Mouse (Mus musculus): ENCODE results near the gene Ccnk. TPM values are rescaled to one million over a fixed set of nuclear protein-coding genes. Genes with fewer than 3 reads are reported as not detected.

The Ccnk gene
- polyA plus RNA-seq, 1 experiment from 2014 or later = 5.3 TPM

GRCm38 (mm10) chr12:108216611-108217370 is 37.4 kb downstream of the Ccnk start:
- no peaks in the 10 kb centered on the region for H3K36me3 ChIP-seq (ENCODE audit: poor library complexity, severe bottlenecking)
- H3K4me3 ChIP-seq = no peak overlapping the region
- WGBS = 55% methylated on average over 11 of the region's 11 CpGs
- ATAC-seq = no peak
- peak overlapping the region; percentile 66 for H3K27ac ChIP-seq
- peaks cover 13% of the 10 kb centered on the region; the same call in 1 of the 2 replicates for H3K27me3 ChIP-seq
- H3K9me3 ChIP-seq (replicated peaks) = no peaks in the 10 kb centered on the region
- H3K4me2 ChIP-seq = no peak overlapping the region; the same call in 1 of the 2 replicates
- H3K9ac ChIP-seq = peak overlapping the region; percentile 37
- peaks cover 90% of the 10 kb centered on the region for H3K4me1 ChIP-seq

DNA sequence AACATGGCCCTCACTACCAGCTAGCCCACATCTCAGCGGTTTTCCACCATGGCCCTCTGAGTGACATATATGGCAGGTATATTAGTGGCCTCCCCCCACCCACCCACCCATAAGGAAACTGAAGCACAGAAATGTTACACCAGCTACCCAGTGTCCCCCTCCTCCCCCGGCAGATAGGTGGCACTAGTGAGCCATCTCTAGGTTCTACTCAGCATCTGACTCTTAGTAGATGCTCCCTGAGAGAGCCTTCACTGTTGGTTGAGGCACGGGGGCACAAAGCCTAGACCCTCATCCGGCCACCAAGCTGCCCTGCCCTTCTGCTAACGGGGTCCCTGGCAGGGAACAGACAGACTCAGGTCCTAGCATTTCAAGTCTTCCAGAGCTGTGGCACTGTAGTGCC is 38.2 kb downstream of the Ccnk start:
- no peak overlapping the region for H3K4me2 ChIP-seq
- H3K9ac ChIP-seq = no peak overlapping the region
- peaks cover 87% of the 10 kb centered on the region for H3K4me1 ChIP-seq
- H3K36me3 ChIP-seq (ENCODE audit: poor library complexity, severe bottlenecking) = no peaks in the 10 kb centered on the region
- no peaks in the 10 kb centered on the region for H3K9me3 ChIP-seq (replicated peaks)
- peaks cover 13% of the 10 kb centered on the region; the same call in 1 of the 2 replicates for H3K27me3 ChIP-seq
- no peak for ATAC-seq
- 63% methylated on average over 5 of the region's 5 CpGs for WGBS
- H3K4me3 ChIP-seq = no peak overlapping the region
- peak overlapping the region; percentile 66; the same call in 1 of the 2 replicates for H3K27ac ChIP-seq

DNA sequence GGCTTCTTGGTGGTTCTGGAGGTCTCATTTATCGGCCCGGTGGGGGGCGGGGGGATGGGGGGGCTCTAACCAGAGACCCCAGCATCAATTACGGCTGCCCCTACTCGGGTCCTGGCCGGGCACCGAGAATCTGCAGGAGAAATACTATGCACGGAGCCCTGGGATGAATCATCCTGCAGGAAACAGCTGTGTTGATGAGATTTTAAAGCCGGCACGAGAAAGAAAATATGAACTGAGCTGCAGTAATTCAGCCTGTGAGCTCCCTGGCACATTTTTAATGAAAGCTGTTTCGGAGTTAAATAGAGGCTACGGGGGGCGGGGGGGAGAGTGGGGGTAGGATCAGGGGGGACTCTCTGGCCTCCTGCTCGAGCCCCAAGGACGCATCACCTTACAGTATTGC is 39.8 kb downstream of the Ccnk start:
- Histone ChIP-seq H3K4me1 (peaks cover 85% of the 10 kb centered on the region), H3K4me2 (no peak overlapping the region), H3K4me3 (no peak overlapping the region), H3K9me3 (replicated peaks) (no peaks in the 10 kb centered on the region), H3K27me3 (peaks cover 13% of the 10 kb centered on the region; the same call in 1 of the 2 replicates), H3K36me3 (ENCODE audit: poor library complexity, severe bottlenecking) (no peaks in the 10 kb centered on the region), H3K9ac (no peak overlapping the region; the same call in 1 of the 2 replicates), H3K27ac (peak overlapping the region; percentile 75)
- 41% methylated on average over 15 of the region's 15 CpGs for WGBS
- no peak for ATAC-seq

DNA sequence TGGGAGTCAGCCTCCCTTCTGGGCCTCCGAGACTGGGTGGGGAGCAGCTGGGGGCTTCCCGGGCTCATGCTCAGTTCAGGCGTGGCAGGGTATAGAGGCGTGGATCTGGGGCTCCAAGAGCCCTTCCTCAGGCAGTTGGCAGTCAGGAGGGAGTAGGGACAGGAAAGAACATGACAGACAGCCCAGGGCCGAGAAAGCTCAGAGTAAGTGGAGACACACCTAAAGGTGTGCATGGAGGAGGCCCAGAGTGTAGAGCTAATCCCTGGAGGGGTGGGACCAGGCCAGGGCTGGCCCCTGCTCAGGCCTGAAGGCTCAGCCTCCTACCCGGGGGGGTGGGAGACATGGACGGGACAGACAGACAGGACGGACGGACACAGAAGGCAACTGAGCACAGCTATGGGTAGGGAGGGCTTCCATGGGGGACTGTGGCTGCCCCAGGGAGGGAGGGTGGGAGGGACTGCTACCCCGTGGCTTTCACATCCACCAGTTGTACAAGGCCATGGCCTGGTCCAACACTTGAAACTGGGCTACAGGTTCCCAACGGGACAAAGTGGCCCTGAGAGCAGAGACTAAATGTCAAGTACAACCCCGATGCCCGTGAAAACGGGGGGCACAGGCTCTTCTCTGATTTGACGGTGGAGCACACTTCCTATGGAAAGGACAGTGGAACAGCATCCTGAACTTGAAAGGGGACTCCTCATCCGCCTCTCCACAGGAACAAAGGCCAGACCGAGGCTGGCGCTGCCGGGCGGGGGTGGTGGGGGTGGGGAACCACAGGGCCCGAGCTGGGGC is 40.6 kb downstream of the Ccnk start:
- peak overlapping the region; percentile 34; the same call in 1 of the 2 replicates for H3K9ac ChIP-seq
- H3K4me3 ChIP-seq = no peak overlapping the region
- H3K4me2 ChIP-seq = no peak overlapping the region
- H3K4me1 ChIP-seq = peaks cover 85% of the 10 kb centered on the region
- 62% methylated on average over 19 of the region's 21 CpGs for WGBS
- no peak for ATAC-seq
- no peaks in the 10 kb centered on the region for H3K9me3 ChIP-seq (replicated peaks)
- H3K27me3 ChIP-seq = peaks cover 8% of the 10 kb centered on the region; the same call in 1 of the 2 replicates
- no peaks in the 10 kb centered on the region for H3K36me3 ChIP-seq (ENCODE audit: poor library complexity, severe bottlenecking)
- peak overlapping the region; percentile 75 for H3K27ac ChIP-seq

GRCm38 (mm10) chr12:108220621-108221020 is 41.2 kb downstream of the Ccnk start:
- Histone ChIP-seq H3K9me3 (replicated peaks) (no peaks in the 10 kb centered on the region), H3K9ac (peak overlapping the region; percentile 30; the same call in 1 of the 2 replicates), H3K4me2 (no peak overlapping the region), H3K27me3 (0 out of 2 replicates have a peak, but pooled peaks cover 4% of the 10 kb centered on the region), H3K36me3 (ENCODE audit: poor library complexity, severe bottlenecking) (no peaks in the 10 kb centered on the region), H3K4me1 (peaks cover 87% of the 10 kb centered on the region), H3K4me3 (no peak overlapping the region), H3K27ac (peak overlapping the region; percentile 54)
- WGBS = 61% methylated on average over 12 of the region's 12 CpGs
- peak; percentile 48 for ATAC-seq

DNA sequence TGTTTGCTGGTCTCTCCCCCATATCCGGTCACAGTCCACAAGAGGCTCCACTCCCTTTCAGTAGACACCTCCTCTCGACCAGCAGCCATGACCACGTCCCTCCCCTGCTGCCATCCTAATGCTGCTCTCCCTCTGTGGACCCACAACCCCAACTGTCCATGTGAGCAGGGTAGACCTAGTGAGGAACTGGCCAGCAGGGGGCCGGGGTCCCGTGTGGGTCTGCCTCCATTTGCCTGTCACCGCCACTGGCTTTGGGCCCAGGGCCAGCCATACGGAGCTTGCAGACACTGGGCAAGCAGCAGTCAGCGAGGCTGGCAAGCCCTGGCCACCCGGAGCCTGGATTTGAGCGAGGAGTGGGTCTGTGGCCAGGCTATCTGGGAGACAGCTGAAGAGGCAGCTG is 41.8 kb downstream of the Ccnk start:
- peak overlapping the region; percentile 54; the same call in 1 of the 2 replicates for H3K27ac ChIP-seq
- peak overlapping the region; percentile 30; the same call in 1 of the 2 replicates for H3K9ac ChIP-seq
- 52% methylated on average over 10 of the region's 10 CpGs for WGBS

DNA sequence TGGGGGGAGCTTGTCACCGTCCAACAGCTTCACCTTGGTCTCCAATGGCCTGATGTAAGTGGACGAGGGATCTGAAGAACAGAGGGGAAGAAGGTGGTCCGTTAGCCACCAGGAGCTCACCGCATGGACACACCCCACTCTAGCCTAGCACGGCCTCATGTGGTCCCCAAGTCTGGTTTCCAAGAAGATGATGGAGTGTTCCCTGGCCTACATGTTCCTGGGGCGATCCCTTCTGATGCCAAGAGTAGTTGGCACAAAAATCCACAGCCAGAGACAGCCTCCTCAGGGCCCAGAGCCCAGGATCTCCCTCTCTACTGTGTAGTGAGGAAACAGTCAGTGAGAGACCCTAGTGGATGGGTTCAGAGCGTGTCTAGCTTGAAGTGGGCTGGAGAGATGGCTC is 42.3 kb downstream of the Ccnk start:
- Histone ChIP-seq H3K4me1 (peaks cover 91% of the 10 kb centered on the region), H3K4me2 (no peak overlapping the region), H3K4me3 (no peak overlapping the region), H3K36me3 (ENCODE audit: poor library complexity, severe bottlenecking) (no peaks in the 10 kb centered on the region), H3K9ac (no peak overlapping the region), H3K27ac (peak overlapping the region; percentile 54; the same call in 1 of the 2 replicates), H3K27me3 (no peaks in the 10 kb centered on the region), H3K9me3 (replicated peaks) (no peaks in the 10 kb centered on the region)
- WGBS = 93% methylated on average over 7 of the region's 7 CpGs
- no peak for ATAC-seq

More for the DNA sequence above, 41.8 kb downstream of the Ccnk start:
- H3K9me3 ChIP-seq (replicated peaks) = no peaks in the 10 kb centered on the region
- no peaks in the 10 kb centered on the region for H3K36me3 ChIP-seq (ENCODE audit: poor library complexity, severe bottlenecking)
- H3K27me3 ChIP-seq = 0 out of 2 replicates have a peak, but pooled peaks cover 3% of the 10 kb centered on the region
- peaks cover 91% of the 10 kb centered on the region for H3K4me1 ChIP-seq
- ATAC-seq = peak; percentile 31; the same call in 1 of the 2 replicates
- H3K4me2 ChIP-seq = no peak overlapping the region
- no peak overlapping the region for H3K4me3 ChIP-seq

DNA sequence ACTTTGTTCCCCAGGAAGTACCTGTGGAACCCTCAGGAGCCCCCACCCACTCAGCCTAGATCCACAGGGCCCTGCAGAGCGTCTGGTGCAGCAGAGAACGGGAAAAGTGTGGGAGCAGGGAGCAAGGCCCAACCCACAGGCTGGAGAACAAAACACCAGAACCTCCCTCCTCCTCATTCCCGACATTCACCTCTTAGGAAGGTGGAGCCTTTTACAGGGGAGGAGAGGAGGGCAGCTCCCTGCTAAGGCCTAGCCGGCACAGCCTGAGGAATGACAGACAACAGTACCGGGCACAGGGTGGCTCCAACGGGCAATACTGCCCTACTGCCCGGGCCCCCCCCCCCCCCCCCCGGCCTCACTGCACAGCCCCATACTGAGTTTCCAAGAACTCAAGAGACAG is 44.0 kb downstream of the Ccnk start:
- H3K9ac ChIP-seq = no peak overlapping the region
- 26% methylated on average over 7 of the region's 8 CpGs for WGBS
- peaks cover 89% of the 10 kb centered on the region for H3K4me1 ChIP-seq

DNA sequence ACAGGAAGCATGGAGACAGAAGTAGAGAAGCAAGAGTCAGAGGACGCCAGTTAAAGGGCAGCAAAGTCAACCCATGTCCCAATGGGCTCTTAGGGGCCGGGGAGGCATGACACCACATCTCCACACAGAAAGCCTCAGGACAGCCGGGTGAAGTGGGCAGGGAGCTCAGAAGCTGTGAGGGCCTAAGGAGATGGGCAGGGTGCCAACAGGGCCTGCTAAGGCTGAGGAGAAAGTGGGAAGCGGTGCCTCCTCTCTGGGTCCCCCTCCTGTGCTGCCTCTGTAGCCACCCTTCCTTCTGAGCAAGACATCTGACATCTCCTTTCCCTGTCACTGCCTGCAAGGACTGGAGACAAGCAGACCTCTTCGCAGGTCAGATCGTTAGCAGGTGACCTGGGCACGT is 46.4 kb downstream of the Ccnk start:
- Histone ChIP-seq H3K9ac (no peak overlapping the region), H3K36me3 (ENCODE audit: poor library complexity, severe bottlenecking) (0 out of 2 replicates have a peak, but pooled peaks cover 3% of the 10 kb centered on the region), H3K27me3 (no peaks in the 10 kb centered on the region), H3K27ac (no peak overlapping the region), H3K4me1 (peaks cover 66% of the 10 kb centered on the region), H3K4me3 (no peak overlapping the region), H3K4me2 (no peak overlapping the region), H3K9me3 (replicated peaks) (no peaks in the 10 kb centered on the region)
- 49% methylated on average over 7 of the region's 7 CpGs for WGBS
- ATAC-seq = no peak

More for the DNA sequence above, 44.0 kb downstream of the Ccnk start:
- ATAC-seq = no peak
- Histone ChIP-seq H3K36me3 (ENCODE audit: poor library complexity, severe bottlenecking) (0 out of 2 replicates have a peak, but pooled peaks cover 3% of the 10 kb centered on the region), H3K27ac (no peak overlapping the region), H3K4me3 (no peak overlapping the region), H3K9me3 (replicated peaks) (no peaks in the 10 kb centered on the region), H3K4me2 (no peak overlapping the region), H3K27me3 (no peaks in the 10 kb centered on the region)

DNA sequence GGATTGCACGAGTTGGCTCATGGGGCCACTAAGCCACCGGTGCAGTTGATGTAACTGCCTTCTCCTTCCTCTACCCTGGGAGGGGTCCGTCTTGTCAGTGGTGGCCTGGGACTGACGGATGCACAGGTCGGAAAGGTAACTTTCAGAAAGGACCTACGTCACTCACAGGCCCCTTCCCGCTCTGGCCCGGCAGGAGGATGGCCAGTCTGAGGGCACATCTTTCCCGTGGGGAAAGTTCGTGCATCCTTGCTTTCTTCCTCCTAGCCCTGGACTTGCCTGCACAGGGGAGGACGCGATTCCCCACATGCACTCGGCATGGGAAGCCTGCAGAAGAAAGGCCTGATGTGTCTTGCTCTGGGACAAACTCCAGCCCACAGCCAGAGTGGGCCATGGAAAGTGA is 46.8 kb downstream of the Ccnk start:
- Histone ChIP-seq H3K4me2 (no peak overlapping the region), H3K4me1 (peaks cover 66% of the 10 kb centered on the region), H3K27ac (no peak overlapping the region), H3K9me3 (replicated peaks) (no peaks in the 10 kb centered on the region), H3K9ac (no peak overlapping the region), H3K4me3 (no peak overlapping the region), H3K36me3 (ENCODE audit: poor library complexity, severe bottlenecking) (0 out of 2 replicates have a peak, but pooled peaks cover 3% of the 10 kb centered on the region), H3K27me3 (no peaks in the 10 kb centered on the region)
- no peak for ATAC-seq
- 75% methylated on average over 13 of the region's 13 CpGs for WGBS

DNA sequence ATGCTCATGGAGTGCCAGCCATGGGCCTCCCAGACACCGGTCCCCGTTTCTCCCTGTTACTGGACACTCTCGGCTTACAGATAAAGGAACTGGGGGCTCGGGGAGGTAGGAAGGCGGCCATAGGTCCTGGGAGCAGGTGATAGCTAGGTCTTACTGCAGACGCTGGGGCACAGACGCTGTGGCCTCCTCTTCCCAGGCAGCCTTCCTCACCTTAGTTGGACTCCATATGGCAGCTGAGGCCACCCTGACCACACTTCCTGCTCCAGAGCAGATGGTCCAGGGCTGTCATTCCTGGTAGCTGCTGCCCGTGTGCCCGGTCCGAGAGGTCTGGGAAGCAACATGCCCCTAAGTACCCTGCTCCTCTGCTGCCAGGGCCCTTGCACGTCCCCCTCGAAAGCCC is 47.6 kb downstream of the Ccnk start:
- Histone ChIP-seq H3K4me2 (no peak overlapping the region), H3K27me3 (no peaks in the 10 kb centered on the region), H3K4me3 (no peak overlapping the region), H3K9me3 (replicated peaks) (no peaks in the 10 kb centered on the region), H3K27ac (no peak overlapping the region), H3K36me3 (ENCODE audit: poor library complexity, severe bottlenecking) (0 out of 2 replicates have a peak, but pooled peaks cover 3% of the 10 kb centered on the region), H3K4me1 (peaks cover 66% of the 10 kb centered on the region), H3K9ac (no peak overlapping the region)
- ATAC-seq = no peak
- WGBS = 91% methylated on average over 12 of the region's 12 CpGs

DNA sequence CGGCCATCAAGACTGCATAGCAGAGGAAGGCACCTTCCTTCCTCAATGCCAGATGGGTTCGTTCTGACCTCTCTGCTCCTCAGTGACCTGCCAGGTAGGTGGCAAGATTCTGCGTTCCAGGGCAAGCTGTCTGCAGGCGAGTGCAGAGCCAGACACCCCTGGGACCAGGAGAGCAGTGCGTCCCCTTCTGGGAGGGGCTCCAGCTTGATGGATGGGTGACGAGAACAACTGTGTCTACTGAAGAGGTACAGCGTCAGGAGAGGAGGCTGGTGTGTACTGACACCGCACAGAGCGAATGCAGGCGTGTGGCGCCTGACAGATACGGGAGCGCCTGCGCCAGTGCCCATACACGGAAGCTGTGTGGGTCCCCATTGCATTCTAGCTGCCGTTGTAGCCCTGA is 48.1 kb downstream of the Ccnk start:
- WGBS = 90% methylated on average over 16 of the region's 16 CpGs
- Histone ChIP-seq H3K4me3 (no peak overlapping the region), H3K27ac (no peak overlapping the region), H3K4me2 (no peak overlapping the region), H3K27me3 (no peaks in the 10 kb centered on the region), H3K4me1 (peaks cover 68% of the 10 kb centered on the region), H3K9me3 (replicated peaks) (no peaks in the 10 kb centered on the region), H3K9ac (no peak overlapping the region), H3K36me3 (ENCODE audit: poor library complexity, severe bottlenecking) (0 out of 2 replicates have a peak, but pooled peaks cover 3% of the 10 kb centered on the region)
- ATAC-seq = no peak

Data from forebrain, embryonic 13.5 days (tissue).